Mouse (Mus musculus) erythroblast, adult 5-6 weeks (primary cell): ENCODE results near the gene Olfr801. TPM values are rescaled to one million over a fixed set of nuclear protein-coding genes. Genes with fewer than 3 reads are reported as not detected.

Experiments
- ATAC-seq: replicated peaks from 2 replicates; pipeline ENCODE4 v1.8.0; 2016; ENCODE audit warnings: moderate number of reproducible peaks, mild to moderate bottlenecking, moderate TSS enrichment, inconsistent platforms; ENCODE audit not compliant: poor library complexity, low FRiP score, severe bottlenecking
- total RNA-seq, 2 experiments: library from RNA; stranded (forward) in 1 of 2; stranded (reverse) in 1 of 2; fragments of 150-400 nt in 1 of 2; fragments of 200-764, 138-1000 nt in 1 of 2; gene quantifications; 2 replicates each; pipeline versions ENCODE4 v1.2.3 to v1.2.4; 2015 to 2017; ENCODE audit warnings: low replicate concordance in 2 of 2

Gene Olfr801
- total RNA-seq (2015; ENCODE audit: low replicate concordance): not detected in 2 replicates
- not detected in 2 replicates for total RNA-seq (2017; ENCODE audit: low replicate concordance)

DNA sequence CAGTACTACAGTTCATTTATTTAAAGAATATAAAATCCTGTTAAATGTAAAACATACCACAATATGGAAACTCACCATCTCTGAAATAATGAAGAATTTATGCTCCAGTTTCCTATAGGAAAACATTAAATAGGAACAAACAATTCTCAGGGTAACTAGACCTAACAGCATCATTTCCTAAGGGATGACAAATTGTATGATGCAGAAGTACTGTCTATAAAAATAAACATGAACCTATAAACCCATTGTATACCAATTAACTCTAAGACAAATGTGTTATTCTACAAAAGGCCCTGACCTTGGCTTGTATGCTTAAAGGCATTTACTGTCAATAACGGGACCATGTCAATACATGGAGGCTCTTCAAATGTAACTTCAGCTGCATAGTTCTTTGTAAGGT lies at the start of gene Olfr801:
Olfr801 (minus strand) TSS at position 101 of the 400 bp plus-strand sequence.
- ATAC-seq: no peak

DNA sequence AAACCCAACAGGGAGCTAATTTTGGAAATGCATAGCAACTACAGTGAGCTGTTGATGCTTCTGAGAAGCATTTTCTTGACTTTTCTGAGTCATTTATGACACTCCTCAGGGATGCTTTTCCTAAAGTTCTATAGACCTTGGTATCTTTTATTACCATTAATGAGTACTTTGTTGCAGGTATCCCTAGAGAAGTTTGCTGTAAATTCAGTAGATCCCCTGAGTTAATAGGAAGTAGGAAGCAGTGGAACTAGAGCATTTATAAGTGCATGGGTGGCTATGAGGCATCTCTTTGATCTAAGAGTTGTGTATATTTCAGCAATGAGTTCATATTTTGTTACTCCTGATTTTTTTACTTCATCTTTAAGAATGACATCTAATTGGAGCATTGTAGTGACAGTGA lies 29.2 kb upstream of the Olfr801 start, which contains the start of gene Olfr804:
Olfr804 (plus strand) TSS at position 301 of the 400 bp plus-strand sequence.
- ATAC-seq: no peak

GRCm38 (mm10) chr10:129694186-129694585 lies 20.5 kb upstream of the Olfr801 start, which contains the start of gene Olfr803:
Olfr803 (minus strand) TSS chr10:129694286.
- no peak for ATAC-seq

DNA sequence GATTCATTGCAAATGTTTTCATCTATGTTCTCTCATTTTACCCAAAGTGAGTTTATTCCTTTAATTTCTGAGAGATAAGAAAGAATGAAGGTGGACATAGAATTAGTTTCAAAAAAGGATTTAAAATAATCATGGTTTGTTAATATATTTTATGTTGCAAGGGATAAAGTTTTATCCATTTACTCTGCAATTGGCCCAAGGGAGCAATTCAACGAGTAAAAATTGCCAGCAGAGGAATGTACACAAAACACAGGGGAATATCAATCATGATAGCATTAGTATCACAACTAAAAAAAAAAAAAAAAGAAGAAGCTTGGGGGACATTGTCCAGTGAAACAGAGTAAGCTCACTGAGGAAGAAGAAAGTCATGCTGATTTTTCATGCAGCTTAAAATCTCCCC lies 14.4 kb upstream of the Olfr801 start, which contains the start of gene Olfr802:
Olfr802 (minus strand) TSS at position 101 of the 400 bp plus-strand sequence.
- no peak for ATAC-seq

- ATAC-seq: no peak
These were observed 16.3 kb downstream of the Olfr801 start, which contains the start of gene Olfr800 for GRCm38 (mm10) chr10:129657394-129657793. Olfr800 (plus strand) TSS chr10:129657694.

- ATAC-seq: no peak
These were observed 21.9 kb downstream of the Olfr801 start for GRCm38 (mm10) chr10:129651763-129652162.

GRCm38 (mm10) chr10:129637184-129637583 lies 36.5 kb downstream of the Olfr801 start, which contains the start of gene Olfr799:
Olfr799 (plus strand) TSS chr10:129637484.
- no peak for ATAC-seq

DNA sequence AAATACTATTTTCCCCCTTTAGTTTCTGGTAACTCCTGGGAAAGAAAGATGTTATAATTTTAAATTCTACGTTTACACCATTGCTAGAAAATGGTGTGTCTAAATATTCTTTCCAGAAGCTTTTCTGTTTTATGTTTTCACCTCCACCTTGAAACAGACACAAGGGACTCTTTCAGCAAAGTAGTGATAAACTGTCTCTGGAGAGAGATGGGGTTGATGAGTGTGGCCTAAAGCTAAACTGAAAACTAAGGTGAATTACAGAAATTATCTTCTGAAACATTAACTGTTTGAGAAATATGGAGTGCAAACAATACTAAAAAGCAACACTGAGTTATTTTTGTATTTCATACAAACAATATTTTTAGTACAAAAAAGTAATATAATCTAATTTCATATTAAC lies 45.8 kb downstream of the Olfr801 start, which contains the start of gene Olfr798:
Olfr798 (minus strand) TSS at position 101 of the 400 bp plus-strand sequence.
- no peak for ATAC-seq

GRCm38 (mm10) chr10:129623251-129623650 lies 50.4 kb downstream of the Olfr801 start:
- ATAC-seq: no peak

DNA sequence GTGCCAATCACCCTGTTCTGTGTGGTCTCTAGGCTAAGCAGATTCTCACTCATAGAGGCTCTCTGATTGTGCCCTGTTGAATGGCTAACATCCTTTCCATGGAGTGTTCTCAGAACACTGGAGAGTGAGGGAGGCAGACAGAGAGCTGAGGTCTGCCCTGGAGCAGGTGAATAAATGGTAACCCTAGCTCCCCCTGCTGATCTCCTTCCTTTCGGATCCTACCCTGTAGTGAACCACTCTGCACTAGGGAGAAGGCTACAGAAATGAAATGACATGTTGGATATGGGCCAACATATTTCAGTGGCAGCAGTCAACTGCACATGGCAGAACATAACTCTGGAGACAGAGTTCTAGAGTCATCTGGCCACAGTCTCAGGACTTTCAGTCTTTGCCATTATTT lies 51.9 kb downstream of the Olfr801 start:
- ATAC-seq: no peak

Other genes starting within 250 kb of the Olfr801 start
- not detected in 2 replicates for gene Olfr786, start 246.6 kb downstream of the Olfr801 start, total RNA-seq (2015; ENCODE audit: low replicate concordance)
- gene Olfr786, start 246.6 kb downstream of the Olfr801 start, total RNA-seq (2017; ENCODE audit: low replicate concordance): not detected in 2 replicates
- gene Olfr787, start 212.0 kb downstream of the Olfr801 start, total RNA-seq (2015; ENCODE audit: low replicate concordance): 0.77 TPM in 1 of 2 replicates, not detected in the other
- gene Olfr787, start 212.0 kb downstream of the Olfr801 start, total RNA-seq (2017; ENCODE audit: low replicate concordance): not detected in 2 replicates
- not detected in 2 replicates for gene Olfr788, start 202.9 kb downstream of the Olfr801 start, total RNA-seq (2015; ENCODE audit: low replicate concordance)
- gene Olfr788, start 202.9 kb downstream of the Olfr801 start, total RNA-seq (2017; ENCODE audit: low replicate concordance): not detected in 2 replicates
- not detected in 2 replicates for gene Olfr789, start 189.1 kb downstream of the Olfr801 start, total RNA-seq (2015; ENCODE audit: low replicate concordance)
- not detected in 2 replicates for gene Olfr789, start 189.1 kb downstream of the Olfr801 start, total RNA-seq (2017; ENCODE audit: low replicate concordance)
- not detected in 2 replicates for gene Olfr790, start 175.4 kb downstream of the Olfr801 start, total RNA-seq (2015; ENCODE audit: low replicate concordance)
- gene Olfr790, start 175.4 kb downstream of the Olfr801 start, total RNA-seq (2017; ENCODE audit: low replicate concordance): not detected in 2 replicates
- not detected in 2 replicates for gene Olfr791, start 152.1 kb downstream of the Olfr801 start, total RNA-seq (2015; ENCODE audit: low replicate concordance)
- gene Olfr791, start 152.1 kb downstream of the Olfr801 start, total RNA-seq (2017; ENCODE audit: low replicate concordance): not detected in 2 replicates
- gene Olfr792, start 134.7 kb downstream of the Olfr801 start, total RNA-seq (2015; ENCODE audit: low replicate concordance): not detected in 2 replicates
- gene Olfr792, start 134.7 kb downstream of the Olfr801 start, total RNA-seq (2017; ENCODE audit: low replicate concordance): not detected in 2 replicates
- gene Olfr794, start 106.2 kb downstream of the Olfr801 start, total RNA-seq (2015; ENCODE audit: low replicate concordance): not detected in 2 replicates
- gene Olfr794, start 106.2 kb downstream of the Olfr801 start, total RNA-seq (2017; ENCODE audit: low replicate concordance): not detected in 2 replicates
- gene Olfr796, start 61.3 kb downstream of the Olfr801 start, total RNA-seq (2015; ENCODE audit: low replicate concordance): not detected in 2 replicates
- not detected in 2 replicates for gene Olfr796, start 61.3 kb downstream of the Olfr801 start, total RNA-seq (2017; ENCODE audit: low replicate concordance)
- not detected in 2 replicates for gene Olfr798, start 45.9 kb downstream of the Olfr801 start, total RNA-seq (2015; ENCODE audit: low replicate concordance)
- gene Olfr798, start 45.9 kb downstream of the Olfr801 start, total RNA-seq (2017; ENCODE audit: low replicate concordance): not detected in 2 replicates
- gene Olfr799, start 36.4 kb downstream of the Olfr801 start, total RNA-seq (2015; ENCODE audit: low replicate concordance): not detected in 2 replicates
- gene Olfr799, start 36.4 kb downstream of the Olfr801 start, total RNA-seq (2017; ENCODE audit: low replicate concordance): not detected in 2 replicates
- gene Olfr800, start 16.2 kb downstream of the Olfr801 start, total RNA-seq (2015; ENCODE audit: low replicate concordance): not detected in 2 replicates
- not detected in 2 replicates for gene Olfr800, start 16.2 kb downstream of the Olfr801 start, total RNA-seq (2017; ENCODE audit: low replicate concordance)
- gene Olfr802, start 14.3 kb upstream of the Olfr801 start, total RNA-seq (2015; ENCODE audit: low replicate concordance): not detected in 2 replicates
- 0.14 TPM in 1 of 2 replicates, not detected in the other for gene Olfr802, start 14.3 kb upstream of the Olfr801 start, total RNA-seq (2017; ENCODE audit: low replicate concordance)
- gene Olfr803, start 20.4 kb upstream of the Olfr801 start, total RNA-seq (2015; ENCODE audit: low replicate concordance): not detected in 2 replicates
- not detected in 2 replicates for gene Olfr803, start 20.4 kb upstream of the Olfr801 start, total RNA-seq (2017; ENCODE audit: low replicate concordance)
- gene Olfr804, start 29.3 kb upstream of the Olfr801 start, total RNA-seq (2015; ENCODE audit: low replicate concordance): not detected in 2 replicates
- 0.28 TPM in 1 of 2 replicates, not detected in the other for gene Olfr804, start 29.3 kb upstream of the Olfr801 start, total RNA-seq (2017; ENCODE audit: low replicate concordance)
- gene Olfr805, start 55.5 kb upstream of the Olfr801 start, total RNA-seq (2015; ENCODE audit: low replicate concordance): not detected in 2 replicates
- not detected in 2 replicates for gene Olfr805, start 55.5 kb upstream of the Olfr801 start, total RNA-seq (2017; ENCODE audit: low replicate concordance)
- not detected in 2 replicates for gene Olfr806, start 68.1 kb upstream of the Olfr801 start, total RNA-seq (2015; ENCODE audit: low replicate concordance)
- gene Olfr806, start 68.1 kb upstream of the Olfr801 start, total RNA-seq (2017; ENCODE audit: low replicate concordance): 0.56 TPM in 1 of 2 replicates, not detected in the other
- not detected in 2 replicates for gene Olfr807, start 83.9 kb upstream of the Olfr801 start, total RNA-seq (2015; ENCODE audit: low replicate concordance)
- not detected in 2 replicates for gene Olfr807, start 83.9 kb upstream of the Olfr801 start, total RNA-seq (2017; ENCODE audit: low replicate concordance)
- not detected in 2 replicates for gene Olfr808, start 91.6 kb upstream of the Olfr801 start, total RNA-seq (2015; ENCODE audit: low replicate concordance)
- not detected in 2 replicates for gene Olfr808, start 91.6 kb upstream of the Olfr801 start, total RNA-seq (2017; ENCODE audit: low replicate concordance)
- gene Olfr809, start 100.8 kb upstream of the Olfr801 start, total RNA-seq (2015; ENCODE audit: low replicate concordance): not detected in 2 replicates
- 0.43 TPM in 1 of 2 replicates, not detected in the other for gene Olfr809, start 100.8 kb upstream of the Olfr801 start, total RNA-seq (2017; ENCODE audit: low replicate concordance)
- gene Olfr810, start 121.1 kb upstream of the Olfr801 start, total RNA-seq (2015; ENCODE audit: low replicate concordance): not detected in 2 replicates
- not detected in 2 replicates for gene Olfr810, start 121.1 kb upstream of the Olfr801 start, total RNA-seq (2017; ENCODE audit: low replicate concordance)
- not detected in 2 replicates for gene Olfr811, start 130.5 kb upstream of the Olfr801 start, total RNA-seq (2015; ENCODE audit: low replicate concordance)
- not detected in 2 replicates for gene Olfr811, start 130.5 kb upstream of the Olfr801 start, total RNA-seq (2017; ENCODE audit: low replicate concordance)
- gene Olfr812, start 172.2 kb upstream of the Olfr801 start, total RNA-seq (2015; ENCODE audit: low replicate concordance): not detected in 2 replicates
- gene Olfr812, start 172.2 kb upstream of the Olfr801 start, total RNA-seq (2017; ENCODE audit: low replicate concordance): not detected in 2 replicates
- gene Olfr813, start 181.5 kb upstream of the Olfr801 start, total RNA-seq (2015; ENCODE audit: low replicate concordance): not detected in 2 replicates
- not detected in 2 replicates for gene Olfr813, start 181.5 kb upstream of the Olfr801 start, total RNA-seq (2017; ENCODE audit: low replicate concordance)
- gene Olfr814, start 206.0 kb upstream of the Olfr801 start, total RNA-seq (2015; ENCODE audit: low replicate concordance): not detected in 2 replicates
- gene Olfr814, start 206.0 kb upstream of the Olfr801 start, total RNA-seq (2017; ENCODE audit: low replicate concordance): not detected in 2 replicates
- not detected in 2 replicates for gene Olfr815, start 232.0 kb upstream of the Olfr801 start, total RNA-seq (2015; ENCODE audit: low replicate concordance)
- not detected in 2 replicates for gene Olfr815, start 232.0 kb upstream of the Olfr801 start, total RNA-seq (2017; ENCODE audit: low replicate concordance)
- gene Olfr816, start 241.7 kb upstream of the Olfr801 start, total RNA-seq (2015; ENCODE audit: low replicate concordance): not detected in 2 replicates
- gene Olfr816, start 241.7 kb upstream of the Olfr801 start, total RNA-seq (2017; ENCODE audit: low replicate concordance): 0.26 TPM in 1 of 2 replicates, not detected in the other